In genomic region chr1:126431594-126431993, GRCm38 (mm10) we compare ENCODE assay signal across 8 mouse cellular contexts.
DNase-seq lines count a peak whose midpoint lies in the region; ATAC-seq and TF ChIP-seq lines count a peak whose summit lies in the region.

No protein-coding gene starts in this region.

- no peak overlapping the region for H3K4me3 ChIP-seq in liver, postnatal 0 days (ENCODE audit: low read depth, low read length)
- H3K4me3 ChIP-seq in forebrain, embryonic 16.5 days (replicated peaks; ENCODE audit: low read length) = no peak overlapping the region
- no peak overlapping the region for H3K4me3 ChIP-seq in neural tube, embryonic 11.5 days (ENCODE audit: low read depth, low read length)

- peak; percentile 60 for TF ChIP-seq CTCF in liver, postnatal 0 days (IDR thresholded peaks at IDR 0.05; ENCODE audit: low read depth)

- H3K9me3 ChIP-seq in liver, postnatal 0 days (ENCODE audit: low read length) = no peaks in the 10 kb centered on the region
- H3K9me3 ChIP-seq in forebrain, embryonic 16.5 days (ENCODE audit: control insufficient read depth, low read length) = no peaks in the 10 kb centered on the region
- H3K9me3 ChIP-seq in neural tube, embryonic 11.5 days (ENCODE audit: control insufficient read depth, low read length) = no peaks in the 10 kb centered on the region

- no peak for DNase-seq in liver, postnatal 0 days
- DNase-seq in liver = no peak
- peak; percentile 36 to 45 for DNase-seq in cerebellum, adult 18-20 months
- DNase-seq in kidney, adult 11 months = peak; percentile 12
- DNase-seq in left cerebral cortex, postnatal 14 days (ENCODE audit: low spot score in 2 of 2) = peak; percentile 85 to 87
- peak; percentile 35 for DNase-seq in neural tube, embryonic 11.5 days (ENCODE audit: low spot score)

- no peak overlapping the region for H3K4me2 ChIP-seq in liver, postnatal 0 days (ENCODE audit: low read depth, low read length)
- H3K4me2 ChIP-seq in forebrain, embryonic 16.5 days (ENCODE audit: low read length) = no peak overlapping the region
- H3K4me2 ChIP-seq in neural tube, embryonic 11.5 days (ENCODE audit: low read depth) = no peak overlapping the region

- no peak for ATAC-seq in liver, postnatal 0 days
- peak; percentile 83 for ATAC-seq in forebrain, embryonic 16.5 days
- ATAC-seq in neural tube, embryonic 11.5 days (ENCODE audit: insufficient read depth, low FRiP score, low TSS enrichment) = no peak; the same call in 1 of the 2 replicates
- no peak for ATAC-seq in erythroblast, adult 5-6 weeks (replicated peaks; ENCODE audit: low FRiP score, poor library complexity, severe bottlenecking)

- TF ChIP-seq EP300 in liver, postnatal 0 days (IDR thresholded peaks at IDR 0.05; ENCODE audit: low read depth) = no peak

- H3K27me3 ChIP-seq in liver, postnatal 0 days (ENCODE audit: insufficient read depth, low read length) = no peaks in the 10 kb centered on the region
- no peaks in the 10 kb centered on the region for H3K27me3 ChIP-seq in forebrain, embryonic 16.5 days (replicated peaks; ENCODE audit: control insufficient read depth, insufficient read depth, low read length)
- H3K27me3 ChIP-seq in neural tube, embryonic 11.5 days (ENCODE audit: control insufficient read depth, insufficient read depth, low read length) = no peaks in the 10 kb centered on the region

- intact Hi-C loops in left cerebral cortex, postnatal 14 days (cut with DNase I) = loop anchor here (5.0 kb wide), 4 partner anchors 496 to 824 kb away; partner anchors contain the start of gene Lypd1

- WGBS in liver, postnatal 0 days (ENCODE audit: insufficient replicate concordance) = 39% methylated on average over 5 of the region's 5 CpGs
- 12% methylated on average over 5 of the region's 5 CpGs for WGBS in forebrain, embryonic 16.5 days
- 43% methylated on average over 5 of the region's 5 CpGs for WGBS in neural tube, embryonic 11.5 days

- no peak overlapping the region for H3K9ac ChIP-seq in liver, postnatal 0 days (replicated peaks)
- H3K9ac ChIP-seq in forebrain, embryonic 16.5 days (replicated peaks; ENCODE audit: low read depth, low read length) = no peak overlapping the region
- H3K9ac ChIP-seq in neural tube, embryonic 11.5 days (ENCODE audit: low read length) = no peak overlapping the region

- no peaks in the 10 kb centered on the region for H3K36me3 ChIP-seq in liver, postnatal 0 days (replicated peaks; ENCODE audit: insufficient read depth, low read length)
- no peaks in the 10 kb centered on the region for H3K36me3 ChIP-seq in forebrain, embryonic 16.5 days (ENCODE audit: control insufficient read depth, insufficient read depth)
- H3K36me3 ChIP-seq in neural tube, embryonic 11.5 days (ENCODE audit: control insufficient read depth, insufficient read depth, low read length) = no peaks in the 10 kb centered on the region

- H3K4me1 ChIP-seq in liver, postnatal 0 days (ENCODE audit: insufficient read depth) = no peaks in the 10 kb centered on the region
- H3K4me1 ChIP-seq in forebrain, embryonic 16.5 days (replicated peaks; ENCODE audit: control insufficient read depth, insufficient read depth, low read length) = peaks cover 8% of the 10 kb centered on the region
- no peaks in the 10 kb centered on the region for H3K4me1 ChIP-seq in neural tube, embryonic 11.5 days (ENCODE audit: control insufficient read depth, insufficient read depth, low read length)

- no peak overlapping the region for H3K27ac ChIP-seq in liver, postnatal 0 days (ENCODE audit: low read depth)
- H3K27ac ChIP-seq in forebrain, embryonic 16.5 days (ENCODE audit: low read length) = peak overlapping the region; percentile 53
- no peak overlapping the region for H3K27ac ChIP-seq in neural tube, embryonic 11.5 days (ENCODE audit: low read depth, low read length)

Comparison
In these comparisons a context has a peak if more than half of its experiments do, and no peak if none do; other contexts are left out.
1. DNase-seq: peak in cerebellum, adult 18-20 months (2 of 2), kidney, adult 11 months (single experiment), left cerebral cortex, postnatal 14 days (2 of 2) and neural tube, embryonic 11.5 days (single experiment); none in liver, postnatal 0 days (single experiment) and liver (single experiment).